Mouse (Mus musculus): ENCODE measurements around the gene Fam76b. TPM values are rescaled to one million over a fixed set of nuclear protein-coding genes. Genes with fewer than 3 reads are reported as not detected.

Gene Fam76b
- total RNA-seq, 1 experiment: 21.7 TPM

GRCm38 (mm10) chr9:13828087-13828441 lies 548 bp downstream of the Fam76b start:
- peak overlapping the region; percentile 97 for H3K9ac ChIP-seq (ENCODE audit: insufficient read depth, low read depth, low read length, poor library complexity, severe bottlenecking)
- H3K4me1 ChIP-seq (ENCODE audit: control insufficient read depth in 2 of 2, insufficient read depth in 2 of 2, low read length in 2 of 2, poor library complexity in 1 of 2): 0 out of 4 replicates have a peak, but pooled peaks cover 2 to 3% of the 10 kb centered on the region in 2 experiments
- in situ Hi-C loops (cut with MboI; ENCODE audit: low sequenced_read_pairs in 2 of 2, unreplicated experiment in 2 of 2): loop anchor here (25.0 kb wide), 2 partner anchors 984 to 1509 kb away; no protein-coding TSS in a partner anchor
- no peak for TF ChIP-seq MAFK (IDR thresholded peaks at IDR 0.05; ENCODE audit: insufficient read depth, low read depth, low read length)
- TF ChIP-seq HCFC1 (IDR thresholded peaks at IDR 0.05; ENCODE audit: borderline replicate concordance, insufficient read depth, low read length): no peak
- TF ChIP-seq ZNF384 (IDR thresholded peaks at IDR 0.05; ENCODE audit: low read depth, low read length): no peak
- TF ChIP-seq ZC3H11A (IDR thresholded peaks at IDR 0.05; ENCODE audit: borderline replicate concordance, low read depth, low read length): no peak
- TF ChIP-seq CHD2 (IDR thresholded peaks at IDR 0.05; ENCODE audit: low read depth, low read length): no peak
- peak; percentile 33 for DNase-seq (ENCODE audit: low read depth, low spot score)
- H3K9me3 ChIP-seq (ENCODE audit: control insufficient read depth, insufficient read depth, low read depth, low read length): no peaks in the 10 kb centered on the region
- peak overlapping the region; percentile 88 to 96 for H3K4me3 ChIP-seq (ENCODE audit: insufficient read depth in 1 of 2, low read depth in 1 of 2, low read length in 2 of 2, poor library complexity in 1 of 2, severe bottlenecking in 1 of 2)
- H3K27ac ChIP-seq (ENCODE audit: insufficient read depth, low read depth, low read length, poor library complexity, severe bottlenecking): peak overlapping the region; percentile 88
- peaks cover 11% of the 10 kb centered on the region for H3K36me3 ChIP-seq (ENCODE audit: control insufficient read depth, insufficient read depth, low read length, poor library complexity, severe bottlenecking)

GRCm38 (mm10) chr9:13835256-13835655 lies 7.7 kb downstream of the Fam76b start:
- H3K9me3 ChIP-seq (ENCODE audit: control insufficient read depth, insufficient read depth, low read depth, low read length): no peaks in the 10 kb centered on the region
- no peaks in the 10 kb centered on the region for H3K4me1 ChIP-seq (ENCODE audit: control insufficient read depth in 2 of 2, insufficient read depth in 2 of 2, low read length in 2 of 2, poor library complexity in 1 of 2)
- DNase-seq (ENCODE audit: low read depth, low spot score): no peak
- no peak overlapping the region for H3K4me3 ChIP-seq (ENCODE audit: insufficient read depth in 1 of 2, low read depth in 1 of 2, low read length in 2 of 2, poor library complexity in 1 of 2, severe bottlenecking in 1 of 2)
- in situ Hi-C loops (cut with MboI; ENCODE audit: low sequenced_read_pairs in 2 of 2, unreplicated experiment in 2 of 2): loop anchor here (25.0 kb wide), 2 partner anchors 977 to 1502 kb away; no protein-coding TSS in a partner anchor
- H3K9ac ChIP-seq (ENCODE audit: insufficient read depth, low read depth, low read length, poor library complexity, severe bottlenecking): no peak overlapping the region
- no peak for TF ChIP-seq HCFC1 (IDR thresholded peaks at IDR 0.05; ENCODE audit: borderline replicate concordance, insufficient read depth, low read length)
- peaks cover 22% of the 10 kb centered on the region for H3K36me3 ChIP-seq (ENCODE audit: control insufficient read depth, insufficient read depth, low read length, poor library complexity, severe bottlenecking)
- no peak overlapping the region for H3K27ac ChIP-seq (ENCODE audit: insufficient read depth, low read depth, low read length, poor library complexity, severe bottlenecking)

DNA sequence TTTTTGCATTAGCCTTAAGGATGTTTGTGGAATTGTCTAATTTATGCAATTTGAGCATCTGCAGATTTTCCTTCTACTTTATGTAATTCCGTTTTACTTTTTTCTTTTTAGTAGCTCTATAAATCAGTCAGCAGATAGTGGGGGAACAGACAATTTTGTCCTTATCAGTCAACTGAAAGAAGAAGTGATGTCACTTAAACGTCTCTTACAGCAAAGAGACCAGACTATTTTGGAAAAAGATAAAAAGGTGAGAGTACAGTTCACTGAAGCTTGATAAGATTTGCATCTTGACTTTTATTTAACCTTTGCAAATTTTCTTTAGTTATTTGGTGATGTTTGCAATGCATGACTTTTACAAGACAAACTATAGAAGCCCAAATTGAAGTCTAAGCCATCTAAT lies 9.2 kb downstream of the Fam76b start:
- H3K4me3 ChIP-seq (ENCODE audit: insufficient read depth in 1 of 2, low read depth in 1 of 2, low read length in 2 of 2, poor library complexity in 1 of 2, severe bottlenecking in 1 of 2): no peak overlapping the region
- no peak overlapping the region for H3K27ac ChIP-seq (ENCODE audit: insufficient read depth, low read depth, low read length, poor library complexity, severe bottlenecking)

GRCm38 (mm10) chr9:13847591-13847990 lies 20.1 kb downstream of the Fam76b start:
- no peaks in the 10 kb centered on the region for H3K9me3 ChIP-seq (ENCODE audit: control insufficient read depth, insufficient read depth, low read depth, low read length)
- H3K9ac ChIP-seq (ENCODE audit: insufficient read depth, low read depth, low read length, poor library complexity, severe bottlenecking): no peak overlapping the region
- no peak for DNase-seq (ENCODE audit: low read depth, low spot score)
- peaks cover 6% of the 10 kb centered on the region for H3K36me3 ChIP-seq (ENCODE audit: control insufficient read depth, insufficient read depth, low read length, poor library complexity, severe bottlenecking)
- no peak overlapping the region for H3K27ac ChIP-seq (ENCODE audit: insufficient read depth, low read depth, low read length, poor library complexity, severe bottlenecking)
- TF ChIP-seq ZC3H11A (IDR thresholded peaks at IDR 0.05; ENCODE audit: borderline replicate concordance, low read depth, low read length): no peak
- TF ChIP-seq ZNF384 (IDR thresholded peaks at IDR 0.05; ENCODE audit: low read depth, low read length): no peak
- H3K4me3 ChIP-seq (ENCODE audit: insufficient read depth in 1 of 2, low read depth in 1 of 2, low read length in 2 of 2, poor library complexity in 1 of 2, severe bottlenecking in 1 of 2): no peak overlapping the region
- in situ Hi-C loops (cut with MboI; ENCODE audit: low sequenced_read_pairs in 2 of 2, unreplicated experiment in 2 of 2): loop anchor here (25.0 kb wide), 2 partner anchors 965 to 1490 kb away; no protein-coding TSS in a partner anchor
- H3K4me1 ChIP-seq (ENCODE audit: control insufficient read depth in 2 of 2, insufficient read depth in 2 of 2, low read length in 2 of 2, poor library complexity in 1 of 2): peaks cover 0 to 3% of the 10 kb centered on the region in 2 experiments; a peak in 1 of 4 replicates

More for the DNA sequence above, 9.2 kb downstream of the Fam76b start:
- H3K9ac ChIP-seq (ENCODE audit: insufficient read depth, low read depth, low read length, poor library complexity, severe bottlenecking): no peak overlapping the region
- no peaks in the 10 kb centered on the region for H3K4me1 ChIP-seq (ENCODE audit: control insufficient read depth in 2 of 2, insufficient read depth in 2 of 2, low read length in 2 of 2, poor library complexity in 1 of 2)
- H3K36me3 ChIP-seq (ENCODE audit: control insufficient read depth, insufficient read depth, low read length, poor library complexity, severe bottlenecking): peaks cover 16% of the 10 kb centered on the region
- H3K9me3 ChIP-seq (ENCODE audit: control insufficient read depth, insufficient read depth, low read depth, low read length): no peaks in the 10 kb centered on the region
- no peak for DNase-seq (ENCODE audit: low read depth, low spot score)
- TF ChIP-seq ZC3H11A (IDR thresholded peaks at IDR 0.05; ENCODE audit: borderline replicate concordance, low read depth, low read length) (no peak), ZNF384 (IDR thresholded peaks at IDR 0.05; ENCODE audit: low read depth, low read length) (no peak), HCFC1 (IDR thresholded peaks at IDR 0.05; ENCODE audit: borderline replicate concordance, insufficient read depth, low read length) (no peak), MAFK (IDR thresholded peaks at IDR 0.05; ENCODE audit: insufficient read depth, low read depth, low read length) (no peak), CHD2 (IDR thresholded peaks at IDR 0.05; ENCODE audit: low read depth, low read length) (no peak)
- in situ Hi-C loops (cut with MboI; ENCODE audit: low sequenced_read_pairs in 2 of 2, unreplicated experiment in 2 of 2): loop anchor here (25.0 kb wide), 2 partner anchors 976 to 1501 kb away; no protein-coding TSS in a partner anchor

Measured in ES-E14 (cell line).